Mouse (Mus musculus) limb, embryonic 12.5 days (tissue): ENCODE results near the gene AC153137.1. TPM values are rescaled to one million over a fixed set of nuclear protein-coding genes. Genes with fewer than 3 reads are reported as not detected.

Experiments used
- ATAC-seq: fragments of 200-750 bp; cut with Nextera tagmentation; 2 replicates; pipeline ENCODE4 v1.8.0; 2017; ENCODE audit warnings: low read depth, moderate TSS enrichment; ENCODE audit not compliant: insufficient number of reproducible peaks, insufficient read depth, low FRiP score, low TSS enrichment
- H3K27ac ChIP-seq: fragments of 300-500 bp; sonication (generic); 2 replicates; pipeline ENCODE4 v1.5.1; 2016; ENCODE audit warnings: mild to moderate bottlenecking, moderate library complexity
- H3K27me3 ChIP-seq: fragments of 300-500 bp; sonication (generic); 2 replicates; pipeline ENCODE4 v1.6.1; 2016; ENCODE audit warnings: mild to moderate bottlenecking, moderate library complexity
- H3K36me3 ChIP-seq: fragments of 300-500 bp; sonication (generic); 2 replicates; pipeline ENCODE4 v1.6.1; 2016; ENCODE audit warnings: mild to moderate bottlenecking, moderate library complexity
- H3K4me1 ChIP-seq: fragments of 300-500 bp; sonication (generic); replicated peaks from 2 replicates; pipeline ENCODE4 v1.6.1; 2016
- H3K4me2 ChIP-seq: fragments of 300-500 bp; sonication (generic); 2 replicates; pipeline ENCODE4 v1.6.1; 2016; ENCODE audit warnings: mild to moderate bottlenecking, moderate library complexity
- H3K4me3 ChIP-seq: fragments of 300-500 bp; sonication (generic); replicated peaks from 2 replicates; pipeline ENCODE4 v1.5.1; 2016; ENCODE audit warnings: mild to moderate bottlenecking
- H3K9ac ChIP-seq: fragments of 300-500 bp; sonication (generic); replicated peaks from 2 replicates; pipeline ENCODE4 v1.6.1; 2016; ENCODE audit warnings: mild to moderate bottlenecking, moderate library complexity
- H3K9me3 ChIP-seq: fragments of 300-500 bp; sonication (generic); 2 replicates; pipeline ENCODE4 v1.6.1; 2016; ENCODE audit warnings: mild to moderate bottlenecking, moderate library complexity
- WGBS: fragments of 180-500 bp; shearing (Covaris S2); methylation state at CpG from one replicate; pipeline ENCODE4 v1.1.7; 2016; 5-methylcytosine and 5-hydroxymethylcytosine counted together
- polyA plus RNA-seq: library from polyadenylated mRNA; unstranded; fragments of >200 nt; fragmentation: Nextera tagmentation; extraction: Ambion mirVana; gene quantifications from 2 replicates; pipeline ENCODE4 v1.2.1, GENCODE M21; 2016

Gene AC153137.1
- polyA plus RNA-seq, 1 experiment from 2014 or later, result not detected

DNA sequence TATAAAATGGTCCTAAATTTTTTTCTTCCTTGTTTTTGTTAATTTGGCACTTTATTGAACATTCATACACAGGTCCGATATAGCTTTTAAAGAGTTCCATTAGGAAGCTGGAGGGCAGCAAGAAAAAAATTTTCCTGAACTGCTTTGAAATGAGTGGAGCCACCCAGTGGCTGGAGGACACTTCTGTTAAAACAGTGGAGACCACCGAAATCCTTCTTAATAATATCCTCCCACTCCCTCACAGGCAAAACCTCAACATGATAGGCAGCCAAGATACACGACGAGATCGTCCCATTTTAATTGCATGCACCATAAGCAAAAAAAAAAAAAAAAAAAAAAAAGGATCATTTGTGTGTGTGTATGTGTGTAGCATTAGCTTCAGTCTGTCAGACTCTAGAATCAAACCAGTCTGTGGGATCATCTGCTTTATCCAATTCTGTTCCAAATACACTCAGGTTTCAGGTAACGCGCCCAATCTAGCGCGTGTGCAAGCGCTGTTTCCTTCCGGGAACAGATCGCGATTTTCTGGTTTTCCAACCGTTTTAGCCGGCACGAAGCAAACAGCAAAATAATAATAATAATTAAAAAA is 29.3 kb downstream of the AC153137.1 start:
- WGBS, result under 1% methylated on average over 16 of the region's 16 CpGs
- Histone ChIP-seq H3K9me3 (no peaks in the 10 kb centered on the region), H3K27ac (peak overlapping the region; percentile 100), H3K36me3 (peaks cover 22% of the 10 kb centered on the region), H3K9ac (peak overlapping the region; percentile 99), H3K4me2 (peak overlapping the region; percentile 56), H3K27me3 (no peaks in the 10 kb centered on the region), H3K4me3 (peak overlapping the region; percentile 88), H3K4me1 (peaks cover 18% of the 10 kb centered on the region)
- ATAC-seq, result no peak

DNA sequence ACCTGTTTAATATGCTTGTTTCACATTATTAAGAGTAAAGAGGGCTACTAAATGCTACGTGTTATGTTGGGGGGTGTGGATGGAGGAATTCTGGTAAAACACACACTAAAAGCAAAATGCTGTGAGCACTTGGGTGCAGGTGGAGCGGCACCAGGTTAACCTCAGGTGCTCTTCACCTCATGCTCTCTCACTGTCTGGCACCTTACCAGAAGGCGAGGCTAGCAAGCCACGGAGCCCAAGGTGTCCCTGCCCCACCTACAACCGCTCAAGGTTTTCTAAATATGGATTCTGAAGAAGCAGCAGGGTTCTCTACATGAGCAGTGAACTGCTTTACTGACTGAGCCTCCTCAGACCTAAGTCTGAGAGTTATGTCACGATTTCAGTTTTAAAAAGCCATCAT is 32.6 kb downstream of the AC153137.1 start:
- no peak for ATAC-seq
- Histone ChIP-seq H3K36me3 (peaks cover 34% of the 10 kb centered on the region), H3K4me2 (no peak overlapping the region), H3K27ac (no peak overlapping the region), H3K4me1 (peaks cover 13% of the 10 kb centered on the region), H3K9ac (no peak overlapping the region), H3K27me3 (no peaks in the 10 kb centered on the region), H3K9me3 (no peaks in the 10 kb centered on the region), H3K4me3 (no peak overlapping the region)
- 92% methylated on average over 6 of the region's 6 CpGs for WGBS

DNA sequence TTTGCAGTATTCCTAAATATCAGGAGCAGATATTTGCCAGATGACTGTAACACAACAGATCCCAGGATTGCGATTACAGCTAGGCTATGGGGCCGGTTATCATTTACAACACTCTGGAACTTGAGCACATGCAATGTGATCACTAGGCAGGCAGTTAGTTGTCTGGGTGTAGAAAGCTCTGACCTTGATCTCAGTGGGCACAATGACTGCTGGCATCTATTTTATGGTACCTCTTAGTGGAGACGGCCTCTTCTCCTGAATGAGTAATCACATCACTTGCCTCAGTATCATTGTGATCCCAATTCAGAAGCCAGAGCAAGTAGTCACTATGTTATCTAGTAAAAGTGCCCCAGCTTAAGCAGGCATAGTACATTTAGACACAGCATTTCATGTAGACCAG is 37.2 kb downstream of the AC153137.1 start:
- Histone ChIP-seq H3K9me3 (no peaks in the 10 kb centered on the region), H3K27ac (no peak overlapping the region), H3K4me2 (no peak overlapping the region), H3K4me3 (no peak overlapping the region), H3K27me3 (no peaks in the 10 kb centered on the region), H3K36me3 (peaks cover 32% of the 10 kb centered on the region), H3K9ac (no peak overlapping the region), H3K4me1 (no peaks in the 10 kb centered on the region)
- WGBS, result 67% methylated on average over 3 of the region's 3 CpGs
- no peak for ATAC-seq

DNA sequence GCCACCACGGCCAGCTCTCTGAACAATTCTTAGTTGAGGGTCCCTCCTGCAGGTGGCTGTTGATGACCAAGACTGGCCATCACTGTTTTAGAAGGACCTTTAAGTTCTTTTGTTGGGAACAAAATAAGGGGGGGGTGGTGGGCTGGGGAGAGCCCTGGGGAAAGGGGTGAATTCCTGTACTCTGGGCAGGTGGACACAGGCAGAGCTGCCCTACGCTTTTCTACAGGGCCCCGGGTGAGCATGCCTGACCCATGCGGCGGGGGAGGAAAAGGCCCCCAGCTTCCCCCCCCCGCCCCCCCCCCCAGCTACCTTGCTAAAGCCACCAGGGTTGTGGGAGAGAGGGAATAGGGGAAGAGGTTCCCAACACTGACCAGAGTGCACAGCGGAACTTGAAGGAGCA is 39.4 kb downstream of the AC153137.1 start:
- H3K4me3 ChIP-seq, result no peak overlapping the region
- 73% methylated on average over 7 of the region's 7 CpGs for WGBS
- ATAC-seq, result no peak
- no peak overlapping the region for H3K4me2 ChIP-seq
- H3K36me3 ChIP-seq, result peaks cover 12% of the 10 kb centered on the region
- no peak overlapping the region for H3K27ac ChIP-seq
- no peaks in the 10 kb centered on the region for H3K27me3 ChIP-seq
- H3K9ac ChIP-seq, result no peak overlapping the region
- H3K9me3 ChIP-seq, result no peaks in the 10 kb centered on the region
- H3K4me1 ChIP-seq, result no peaks in the 10 kb centered on the region

DNA sequence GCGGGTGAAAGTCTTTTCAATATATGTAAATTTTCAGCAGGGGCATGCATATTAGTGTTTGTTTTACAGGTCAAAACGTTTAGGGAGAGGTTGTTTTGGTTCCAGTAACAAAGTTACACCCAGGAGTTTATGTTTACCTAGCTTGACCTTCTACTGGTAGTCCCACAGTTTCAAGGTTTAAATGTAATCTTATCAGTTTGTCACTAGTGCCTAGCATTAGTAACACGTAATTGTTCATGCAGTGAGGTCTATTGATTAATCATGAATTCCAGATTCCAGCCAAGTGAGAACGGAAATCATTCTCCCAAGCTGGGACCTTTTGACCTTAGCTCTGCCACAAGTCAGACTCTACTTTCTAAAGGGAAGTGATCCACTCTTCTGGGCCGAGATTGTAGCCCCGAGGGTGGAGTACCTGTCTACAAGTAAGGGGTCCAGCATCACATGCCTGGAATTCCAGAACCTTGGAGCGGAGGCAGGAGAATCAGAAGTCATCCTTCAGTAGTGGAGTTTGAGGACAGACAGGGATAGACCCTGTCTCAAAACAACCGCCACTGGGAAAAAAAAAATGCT is 40.3 kb downstream of the AC153137.1 start:
- Histone ChIP-seq H3K36me3 (peaks cover 9% of the 10 kb centered on the region), H3K9me3 (no peaks in the 10 kb centered on the region), H3K4me3 (no peak overlapping the region), H3K9ac (no peak overlapping the region), H3K4me1 (no peaks in the 10 kb centered on the region), H3K27ac (no peak overlapping the region), H3K4me2 (no peak overlapping the region), H3K27me3 (no peaks in the 10 kb centered on the region)
- ATAC-seq, result no peak
- WGBS, result 51% methylated on average over 8 of the region's 8 CpGs

DNA sequence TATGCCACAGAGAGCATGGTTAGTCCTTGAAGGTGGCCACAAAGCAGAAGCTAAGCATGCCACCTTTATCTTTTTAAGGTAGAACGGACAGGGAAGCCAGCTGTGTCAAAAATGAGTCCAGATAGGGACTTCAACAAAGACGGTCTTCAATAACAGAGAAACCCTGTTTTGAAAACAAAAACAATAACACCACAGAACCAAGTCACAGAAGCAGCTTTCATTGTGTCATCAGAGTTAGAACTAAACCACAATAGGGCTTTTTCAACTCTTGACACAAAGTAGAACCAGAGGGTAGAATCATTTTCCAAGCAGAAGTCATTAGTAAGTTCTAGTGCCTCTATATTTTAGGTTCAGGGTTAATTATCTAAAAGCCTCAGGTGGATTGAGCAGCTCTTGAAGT is 41.3 kb downstream of the AC153137.1 start:
- H3K9ac ChIP-seq, result no peak overlapping the region
- WGBS, result 80% methylated on average over 2 of the region's 2 CpGs
- no peak for ATAC-seq

DNA sequence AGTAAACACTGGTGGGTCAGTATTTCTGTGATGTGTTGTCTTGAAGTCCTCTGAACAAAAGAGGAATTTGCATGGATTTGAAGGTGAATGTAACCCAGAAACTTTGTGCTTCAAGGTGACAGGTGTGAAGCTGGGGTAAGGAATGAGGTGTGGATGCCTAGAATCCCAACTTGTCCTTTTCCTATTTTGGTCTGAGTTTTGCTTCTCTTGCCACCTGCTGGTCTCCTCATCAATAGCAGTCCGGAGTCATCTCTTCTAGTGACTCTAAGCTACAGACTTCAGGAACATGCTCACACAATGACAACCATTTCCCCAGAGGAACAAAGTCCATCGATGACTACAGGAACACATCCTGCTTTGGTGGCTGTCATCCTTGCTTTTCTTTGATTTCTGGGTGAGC is 46.9 kb downstream of the AC153137.1 start:
- WGBS, result 75% methylated on average over 2 of the region's 2 CpGs
- Histone ChIP-seq H3K9me3 (no peaks in the 10 kb centered on the region), H3K36me3 (no peaks in the 10 kb centered on the region), H3K27ac (no peak overlapping the region), H3K9ac (no peak overlapping the region), H3K4me1 (no peaks in the 10 kb centered on the region), H3K4me2 (no peak overlapping the region), H3K27me3 (no peaks in the 10 kb centered on the region), H3K4me3 (no peak overlapping the region)
- no peak for ATAC-seq

More for the DNA sequence above, 41.3 kb downstream of the AC153137.1 start:
- Histone ChIP-seq H3K27me3 (no peaks in the 10 kb centered on the region), H3K27ac (no peak overlapping the region), H3K4me1 (no peaks in the 10 kb centered on the region), H3K4me3 (no peak overlapping the region), H3K9me3 (no peaks in the 10 kb centered on the region), H3K4me2 (no peak overlapping the region), H3K36me3 (peaks cover 9% of the 10 kb centered on the region)

DNA sequence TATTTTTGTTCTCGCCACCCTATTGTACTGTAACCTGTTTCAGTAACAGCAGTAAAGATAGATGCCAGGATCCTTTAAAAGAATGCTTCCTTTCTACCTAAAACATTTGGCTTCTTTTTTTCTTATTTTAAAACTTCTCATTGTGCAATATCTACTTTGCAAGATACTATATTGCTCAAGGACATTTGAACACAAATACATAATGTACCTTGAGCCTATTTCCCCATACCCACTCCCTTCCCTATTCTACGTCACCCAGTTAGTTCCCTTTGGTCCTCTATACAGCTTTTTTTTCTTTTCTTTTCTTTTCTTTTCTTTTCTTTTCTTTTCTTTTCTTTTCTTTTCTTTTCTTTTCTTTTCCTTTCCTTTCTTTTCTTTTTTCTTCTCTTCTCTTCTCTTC is 47.6 kb downstream of the AC153137.1 start:
- Histone ChIP-seq H3K36me3 (no peaks in the 10 kb centered on the region), H3K4me1 (no peaks in the 10 kb centered on the region), H3K27me3 (no peaks in the 10 kb centered on the region), H3K9me3 (no peaks in the 10 kb centered on the region), H3K9ac (no peak overlapping the region), H3K4me3 (no peak overlapping the region), H3K27ac (no peak overlapping the region), H3K4me2 (no peak overlapping the region)
- no peak for ATAC-seq
- WGBS, result 85% methylated on average over 2 of the region's 2 CpGs

Other genes with a start within 250 kb of the AC153137.1 start
- 44.5 and 44.9 TPM in 2 replicates for gene Phf3, start 104.0 kb downstream of the AC153137.1 start, polyA plus RNA-seq
- gene Lgsn, start 198.4 kb upstream of the AC153137.1 start, polyA plus RNA-seq, result not detected in 2 replicates
- not detected in 2 replicates for gene 4931428L18Rik, start 244.7 kb upstream of the AC153137.1 start, polyA plus RNA-seq
- not detected in 2 replicates for gene Pih1d3, start 244.9 kb upstream of the AC153137.1 start, polyA plus RNA-seq